Comparison of ENCODE assay signal across 9 mouse cellular contexts in genomic region chr13:92483348-92483747, GRCm38 (mm10). TPM values are rescaled to one million over a fixed set of nuclear protein-coding genes. Genes with fewer than 3 reads are reported as not detected.
DNase-seq lines count a peak whose midpoint lies in the region; ATAC-seq and TF ChIP-seq lines count a peak whose summit lies in the region.
"Had no signal": no experiment of that assay in that cellular context is flagged by ENCODE, and none has a peak within 500 bp of the region (broad histone marks: within the 10 kb centered on the region; RNA-seq: fewer than 3 reads in every experiment).

No protein-coding gene starts in this region.

- peak overlapping the region; percentile 37 to 54 (median 37) for H3K4me3 ChIP-seq in CH12.LX (replicated peaks in 1 of 3; ENCODE audit: low read depth in 2 of 3, low read length in 2 of 3, poor library complexity in 1 of 3)
- H3K4me3 ChIP-seq in bone marrow macrophage, adult 2 months (ENCODE audit: insufficient read depth, low read length): peak overlapping the region; percentile 76
- H3K4me3 ChIP-seq in embryonic fibroblast, embryonic 13.5 days (ENCODE audit: insufficient read depth, low read length): peak overlapping the region; percentile 40
- peak overlapping the region; percentile 58 for H3K4me3 ChIP-seq in heart, embryonic 15.5 days
- H3K4me3 ChIP-seq in neural tube, embryonic 15.5 days (replicated peaks): peak overlapping the region; percentile 50

- peak; percentile 75 for DNase-seq in CH12.LX (ENCODE audit: extremely low read depth)
- DNase-seq in kidney, postnatal 25 days: peak; percentile 76 to 77
- DNase-seq in lung, adult 18-20 months: peak; percentile 46 to 57
- DNase-seq in thymus, adult 18-20 months: peak; percentile 15 to 51

- peak overlapping the region; percentile 26; the same call in 1 of the 2 replicates for H3K9ac ChIP-seq in CH12.LX (ENCODE audit: insufficient read depth, low read depth)
- peak overlapping the region; percentile 56 for H3K9ac ChIP-seq in heart, embryonic 15.5 days
- H3K9ac ChIP-seq in neural tube, embryonic 15.5 days (replicated peaks): peak overlapping the region; percentile 47

- WGBS in heart, embryonic 15.5 days: 11% methylated on average over 3 of the region's 3 CpGs
- 5% methylated on average over 3 of the region's 3 CpGs for WGBS in neural tube, embryonic 15.5 days

- no peak overlapping the region for H3K27ac ChIP-seq in CH12.LX (ENCODE audit: insufficient read depth, low read depth)
- H3K27ac ChIP-seq in bone marrow macrophage, adult 2 months (ENCODE audit: insufficient read depth, low read depth, low read length): peak overlapping the region; percentile 48
- no peak overlapping the region for H3K27ac ChIP-seq in embryonic fibroblast, embryonic 13.5 days (ENCODE audit: insufficient read depth, low read length)
- peak overlapping the region; percentile 65; the same call in 1 of the 2 replicates for H3K27ac ChIP-seq in heart, embryonic 15.5 days
- H3K27ac ChIP-seq in neural tube, embryonic 15.5 days (replicated peaks): peak overlapping the region; percentile 85; the same call in 1 of the 2 replicates

- dilution Hi-C loops in CH12.LX (cut with MboI; ENCODE audit: extremely low pct_ligation_motif_present, extremely low pct_unique_long_range_greater_than_20kb, low sequenced_read_pairs): no loop called here

- no peak for TF ChIP-seq POLR2A in CH12.LX (IDR thresholded peaks at IDR 0.05; ENCODE audit: low read depth, low read length)
- TF ChIP-seq POLR2A in bone marrow macrophage, adult 2 months (IDR thresholded peaks at IDR 0.05; ENCODE audit: borderline replicate concordance, low read depth, low read length): no peak
- TF ChIP-seq POLR2A in embryonic fibroblast, embryonic 13.5 days (IDR thresholded peaks at IDR 0.05; ENCODE audit: low read depth, low read length): no peak

- TF ChIP-seq RAD21 in CH12.LX (IDR thresholded peaks at IDR 0.05; ENCODE audit: low read depth, low read length): peak; percentile 61

- in situ Hi-C loops in CH12.LX (cut with MboI; ENCODE audit: low pct_ligation_motif_present, low pct_unique_long_range_greater_than_20kb, low sequenced_read_pairs): loop anchor here (10.0 kb wide), 2 partner anchors 129 to 579 kb away; partner anchors contain the start of genes Dhfr and Msh3

- no peaks in the 10 kb centered on the region for H3K9me3 ChIP-seq in CH12.LX (replicated peaks; ENCODE audit: low read length)
- H3K9me3 ChIP-seq in heart, embryonic 15.5 days (replicated peaks): no peaks in the 10 kb centered on the region
- H3K9me3 ChIP-seq in neural tube, embryonic 15.5 days (replicated peaks): no peaks in the 10 kb centered on the region

- peak overlapping the region; percentile 8; the same call in 1 of the 2 replicates for H3K4me2 ChIP-seq in CH12.LX (ENCODE audit: insufficient read depth, low read depth, poor library complexity, severe bottlenecking)
- peak overlapping the region; percentile 85 for H3K4me2 ChIP-seq in heart, embryonic 15.5 days
- peak overlapping the region; percentile 76 for H3K4me2 ChIP-seq in neural tube, embryonic 15.5 days

- ATAC-seq in heart, embryonic 15.5 days (replicated peaks; ENCODE audit: insufficient number of reproducible peaks, insufficient read depth, low FRiP score, low read depth): peak; percentile 58
- ATAC-seq in neural tube, embryonic 15.5 days (ENCODE audit: low FRiP score): peak; percentile 83

- TF ChIP-seq EP300 in CH12.LX (IDR thresholded peaks at IDR 0.05; ENCODE audit: low read length): no peak

- no peaks in the 10 kb centered on the region for H3K27me3 ChIP-seq in CH12.LX (replicated peaks)
- no peaks in the 10 kb centered on the region for H3K27me3 ChIP-seq in heart, embryonic 15.5 days
- no peaks in the 10 kb centered on the region for H3K27me3 ChIP-seq in neural tube, embryonic 15.5 days (replicated peaks)

- peak in 1 of 2 experiments; percentile 98; a peak in 3 of 4 replicates for TF ChIP-seq CTCF in CH12.LX (conservative IDR thresholded peaks at IDR 0.05 in 1 of 2, IDR thresholded peaks at IDR 0.05 in 1 of 2; ENCODE audit: low read depth in 2 of 2, low read length in 2 of 2)
- peak; percentile 50 for TF ChIP-seq CTCF in bone marrow macrophage, adult 2 months (IDR thresholded peaks at IDR 0.05; ENCODE audit: low read depth, low read length)
- TF ChIP-seq CTCF in embryonic fibroblast, embryonic 13.5 days (IDR thresholded peaks at IDR 0.05; ENCODE audit: borderline replicate concordance, insufficient read depth, low read length): peak; percentile 43; the same call in 1 of the 2 replicates

- H3K79me2 ChIP-seq in CH12.LX (replicated peaks; ENCODE audit: control insufficient read depth, extremely low read depth, insufficient read depth, poor library complexity, severe bottlenecking): no peaks in the 10 kb centered on the region

- peaks cover 0 to 10% of the 10 kb centered on the region in 2 experiments for H3K36me3 ChIP-seq in CH12.LX (replicated peaks in 1 of 2; ENCODE audit: control insufficient read depth in 1 of 2, insufficient read depth in 1 of 2, low read length in 1 of 2)
- no peaks in the 10 kb centered on the region; the same call in 1 of the 2 replicates for H3K36me3 ChIP-seq in heart, embryonic 15.5 days
- peaks cover 6% of the 10 kb centered on the region for H3K36me3 ChIP-seq in neural tube, embryonic 15.5 days

- peaks cover 2 to 9% of the 10 kb centered on the region in 2 experiments; a peak in 2 of 4 replicates for H3K4me1 ChIP-seq in CH12.LX (ENCODE audit: control insufficient read depth in 1 of 2, insufficient read depth in 2 of 2)
- H3K4me1 ChIP-seq in bone marrow macrophage, adult 2 months (ENCODE audit: control insufficient read depth, insufficient read depth, low read length): no peaks in the 10 kb centered on the region
- no peaks in the 10 kb centered on the region for H3K4me1 ChIP-seq in embryonic fibroblast, embryonic 13.5 days (ENCODE audit: control insufficient read depth, insufficient read depth, low read length)
- H3K4me1 ChIP-seq in heart, embryonic 15.5 days (replicated peaks): no peaks in the 10 kb centered on the region
- H3K4me1 ChIP-seq in neural tube, embryonic 15.5 days: peaks cover 8% of the 10 kb centered on the region; the same call in 1 of the 2 replicates

TF ChIP-seq in CH12.LX, 34 proteins besides CTCF, POLR2A, EP300 and RAD21:
- TF ChIP-seq MYC (IDR thresholded peaks at IDR 0.05; ENCODE audit: low read depth, low read length) (peak; percentile 92), MAX (IDR thresholded peaks at IDR 0.05; ENCODE audit: low read length) (peak; percentile 70), ZC3H11A (IDR thresholded peaks at IDR 0.05; ENCODE audit: low read depth, low read length) (peak; percentile 11; the same call in 1 of the 2 replicates), SMC3 (IDR thresholded peaks at IDR 0.05; ENCODE audit: low read depth, low read length) (peak; percentile 81), MXI1 (IDR thresholded peaks at IDR 0.05; ENCODE audit: low read depth, low read length) (no peak), ZMIZ1 (IDR thresholded peaks at IDR 0.05; ENCODE audit: low read depth, low read length) (no peak), ZNF384 (IDR thresholded peaks at IDR 0.05; ENCODE audit: low read depth, low read length) (peak; percentile 40; the same call in 1 of the 2 replicates), IRF4 (IDR thresholded peaks at IDR 0.05; ENCODE audit: low read depth, low read length) (peak; percentile 33; the same call in 1 of the 2 replicates)

RNA-seq across cellular contexts. Expression of gene Fam151b, which starts 0.5 kb away (rescaled TPM):
- total RNA-seq in CH12.LX (2012; rRNA removed) (3.1 and 3.7 TPM in 2 replicates), CH12.LX (2014; rRNA removed) (5.2 and 6.0 TPM in 2 replicates)
- 2.2 and 2.5 TPM in 2 replicates for polyA plus RNA-seq in CH12.LX (2012; ENCODE audit: insufficient read length, low read depth)
- polyA plus RNA-seq in bone marrow macrophage, adult 2 months (2012; ENCODE audit: insufficient read depth, insufficient read length, missing spikeins): 11.1 and 12.5 TPM in 2 replicates
- polyA plus RNA-seq in embryonic fibroblast, embryonic 13.5 days (2011; ENCODE audit: insufficient read length, low read depth, missing spikeins): 2.3 and 2.8 TPM in 2 replicates
- 0.11 TPM in 1 of 2 replicates, not detected in the other for polyA plus RNA-seq in heart, embryonic 15.5 days (2015; fragmentation: Nextera tagmentation; extraction: Ambion mirVana)
- polyA plus RNA-seq in neural tube, embryonic 15.5 days (2015; fragmentation: Nextera tagmentation; extraction: Ambion mirVana): 0.17 and 0.20 TPM in 2 replicates

RNA-seq across cellular contexts. Expression of gene Zfyve16, which starts 47.3 kb away (rescaled TPM):
- total RNA-seq in CH12.LX (2012; rRNA removed): 6.8 and 8.0 TPM in 2 replicates
- total RNA-seq in CH12.LX (2014; rRNA removed): 8.5 and 9.0 TPM in 2 replicates
- polyA plus RNA-seq in CH12.LX (2012; ENCODE audit: insufficient read length, low read depth): 4.3 and 5.1 TPM in 2 replicates
- 15.0 and 16.4 TPM in 2 replicates for polyA plus RNA-seq in bone marrow macrophage, adult 2 months (2012; ENCODE audit: insufficient read depth, insufficient read length, missing spikeins)
- 30.4 and 32.6 TPM in 2 replicates for polyA plus RNA-seq in embryonic fibroblast, embryonic 13.5 days (2011; ENCODE audit: insufficient read length, low read depth, missing spikeins)
- polyA plus RNA-seq in heart, embryonic 15.5 days (2015; fragmentation: Nextera tagmentation; extraction: Ambion mirVana): 6.9 and 7.4 TPM in 2 replicates
- 8.7 and 8.9 TPM in 2 replicates for polyA plus RNA-seq in neural tube, embryonic 15.5 days (2015; fragmentation: Nextera tagmentation; extraction: Ambion mirVana)

RNA-seq across cellular contexts. Expression of gene Ankrd34b, which starts 57.7 kb away (rescaled TPM):
- total RNA-seq in CH12.LX (2012; rRNA removed): not detected in 2 replicates
- total RNA-seq in CH12.LX (2014; rRNA removed): not detected in 2 replicates
- polyA plus RNA-seq in CH12.LX (2012; ENCODE audit: insufficient read length, low read depth): not detected in 2 replicates
- not detected in 2 replicates for polyA plus RNA-seq in bone marrow macrophage, adult 2 months (2012; ENCODE audit: insufficient read depth, insufficient read length, missing spikeins)
- polyA plus RNA-seq in embryonic fibroblast, embryonic 13.5 days (2011; ENCODE audit: insufficient read length, low read depth, missing spikeins): not detected in 2 replicates
- 0.09 and 0.14 TPM in 2 replicates for polyA plus RNA-seq in heart, embryonic 15.5 days (2015; fragmentation: Nextera tagmentation; extraction: Ambion mirVana)
- 5.4 and 5.5 TPM in 2 replicates for polyA plus RNA-seq in neural tube, embryonic 15.5 days (2015; fragmentation: Nextera tagmentation; extraction: Ambion mirVana)
- polyA plus RNA-seq: large intestine, adult 2 months had no signal

Comparison
In these comparisons a context has a peak if more than half of its experiments do, and no peak if none do; other contexts are left out.
1. H3K27ac ChIP-seq: peak in bone marrow macrophage, adult 2 months (single experiment), heart, embryonic 15.5 days (single experiment) and neural tube, embryonic 15.5 days (single experiment); none in CH12.LX (single experiment) and embryonic fibroblast, embryonic 13.5 days (single experiment).
2. H3K4me2 ChIP-seq: peak in every context shown above with its lines; median percentile 85 in heart, embryonic 15.5 days; 76 in neural tube, embryonic 15.5 days; 8 in CH12.LX.
3. Peak in every context shown above with its lines, with median percentiles within 50 percentile points of each other: DNase-seq, H3K4me3 ChIP-seq and H3K9ac ChIP-seq.